Mouse (Mus musculus): ENCODE measurements around the gene Ptafr.

DNA sequence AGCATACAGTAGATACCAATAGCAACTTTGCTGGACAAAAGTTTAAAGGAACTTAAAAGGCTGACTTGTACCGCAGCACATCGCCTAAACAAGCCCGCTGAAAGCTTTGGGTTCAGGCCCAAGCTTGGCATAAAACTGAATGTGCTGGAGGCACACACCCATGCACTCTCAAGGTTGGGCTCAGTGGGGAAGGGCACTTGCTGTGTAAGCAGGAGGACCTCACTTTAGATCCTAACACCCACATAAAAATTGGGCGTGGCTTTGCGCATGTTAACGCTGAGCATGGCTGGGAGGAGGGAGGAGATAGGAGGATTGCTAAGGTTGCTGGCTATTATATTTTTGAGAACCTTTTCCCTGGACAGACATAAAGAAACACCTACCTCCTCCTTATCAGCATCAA, 39.1 kb upstream of the Ptafr start:
- TF ChIP-seq CTCF (IDR thresholded peaks at IDR 0.05) (no peak), POLR2A (IDR thresholded peaks at IDR 0.05; ENCODE audit: insufficient read depth, low read depth, low read length) (no peak), EP300 (IDR thresholded peaks at IDR 0.05; ENCODE audit: insufficient read depth, low read depth, low read length) (no peak)
